Mouse (Mus musculus): ENCODE data around the gene Eef2k.

DNA sequence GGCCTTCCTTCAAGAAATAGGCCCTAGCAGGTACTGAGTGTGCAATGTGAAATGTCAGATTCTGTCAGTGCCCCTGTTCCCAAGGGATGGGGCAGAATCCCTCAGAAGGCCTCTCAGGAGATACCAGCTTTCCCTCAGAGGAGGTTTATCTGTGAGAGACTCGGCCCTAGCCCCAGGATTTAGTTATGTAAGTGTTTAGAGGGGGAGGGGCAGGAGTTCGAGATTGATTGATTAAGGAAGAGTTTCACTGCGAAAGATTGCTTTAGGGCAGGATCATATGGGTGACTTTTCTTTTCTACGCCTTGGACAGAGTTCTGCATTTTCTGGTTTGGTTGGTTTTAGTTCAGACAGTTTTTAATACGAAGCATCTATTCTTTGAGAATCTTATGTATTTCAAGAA lies 20.8 kb downstream of the Eef2k start:
- TF ChIP-seq CTCF (IDR thresholded peaks at IDR 0.05; ENCODE audit: low read depth, low read length) = no peak
- TF ChIP-seq POLR2A (IDR thresholded peaks at IDR 0.05; ENCODE audit: borderline replicate concordance, low read depth, low read length) = no peak
